Mouse (Mus musculus): ENCODE measurements at regions not wholly inside any gene's neighbourhood (a gene's known extent, or its start where the extent isn't known, plus 50 kb on each side); places are given as distances from the start of the nearest gene placed in this dataset.

DNA sequence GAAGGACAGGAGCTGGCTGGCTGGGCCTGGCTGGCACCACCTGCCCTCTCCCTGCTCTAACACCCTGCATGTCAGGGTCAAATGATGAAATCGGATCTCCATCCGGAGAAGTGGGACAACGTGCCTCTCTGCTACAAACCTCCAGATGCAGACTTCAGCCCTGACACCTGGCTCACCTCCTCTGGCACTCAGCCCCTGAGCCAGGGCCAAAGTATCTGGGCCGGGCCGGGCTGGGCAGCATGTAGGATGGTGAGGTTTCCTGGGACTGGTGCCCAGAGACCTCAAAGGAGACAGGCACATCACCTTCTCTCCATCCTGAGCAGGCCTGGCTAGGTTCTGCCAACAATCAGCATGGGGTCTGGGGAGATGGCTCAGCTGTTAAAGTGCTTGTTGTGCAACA is 113.5 kb downstream of the Tfcp2l1 start:
- ATAC-seq (replicated peaks; ENCODE audit: low FRiP score, low TSS enrichment, low read depth), result no peak
- WGBS, result 90% methylated on average over 5 of the region's 5 CpGs

GRCm38 (mm10) chr1:118748196-118748595 is 120.5 kb downstream of the Tfcp2l1 start:
- ATAC-seq (replicated peaks; ENCODE audit: low FRiP score, low TSS enrichment, low read depth) (no peak), DNase-seq (ENCODE audit: low spot score) (no peak)
- 76% methylated on average over 5 of the region's 5 CpGs for WGBS
- H3K4me2 ChIP-seq (ENCODE audit: low read length), result no peak overlapping the region
- H3K27me3 ChIP-seq (replicated peaks; ENCODE audit: control insufficient read depth, insufficient read depth, low read length), result no peaks in the 10 kb centered on the region
- H3K9ac ChIP-seq (ENCODE audit: low read length), result no peak overlapping the region
- H3K4me1 ChIP-seq (replicated peaks; ENCODE audit: control insufficient read depth, insufficient read depth, low read length), result no peaks in the 10 kb centered on the region
- no peaks in the 10 kb centered on the region for H3K9me3 ChIP-seq (ENCODE audit: control insufficient read depth, low read length)
- H3K27ac ChIP-seq (ENCODE audit: low read depth), result no peak overlapping the region
- H3K36me3 ChIP-seq (ENCODE audit: control insufficient read depth, insufficient read depth, low read length), result no peaks in the 10 kb centered on the region
- H3K4me3 ChIP-seq (ENCODE audit: low read depth, low read length), result no peak overlapping the region

More for the DNA sequence above, 113.5 kb downstream of the Tfcp2l1 start:
- no peaks in the 10 kb centered on the region for H3K27me3 ChIP-seq (replicated peaks; ENCODE audit: control insufficient read depth, insufficient read depth, low read length)
- no peak overlapping the region for H3K4me2 ChIP-seq (ENCODE audit: low read length)
- no peaks in the 10 kb centered on the region for H3K9me3 ChIP-seq (ENCODE audit: control insufficient read depth, low read length)
- DNase-seq (ENCODE audit: low spot score), result no peak
- H3K4me3 ChIP-seq (ENCODE audit: low read depth, low read length), result no peak overlapping the region
- H3K36me3 ChIP-seq (ENCODE audit: control insufficient read depth, insufficient read depth, low read length), result no peaks in the 10 kb centered on the region
- no peak overlapping the region for H3K27ac ChIP-seq (ENCODE audit: low read depth)
- no peaks in the 10 kb centered on the region for H3K4me1 ChIP-seq (replicated peaks; ENCODE audit: control insufficient read depth, insufficient read depth, low read length)
- no peak overlapping the region for H3K9ac ChIP-seq (ENCODE audit: low read length)

DNA sequence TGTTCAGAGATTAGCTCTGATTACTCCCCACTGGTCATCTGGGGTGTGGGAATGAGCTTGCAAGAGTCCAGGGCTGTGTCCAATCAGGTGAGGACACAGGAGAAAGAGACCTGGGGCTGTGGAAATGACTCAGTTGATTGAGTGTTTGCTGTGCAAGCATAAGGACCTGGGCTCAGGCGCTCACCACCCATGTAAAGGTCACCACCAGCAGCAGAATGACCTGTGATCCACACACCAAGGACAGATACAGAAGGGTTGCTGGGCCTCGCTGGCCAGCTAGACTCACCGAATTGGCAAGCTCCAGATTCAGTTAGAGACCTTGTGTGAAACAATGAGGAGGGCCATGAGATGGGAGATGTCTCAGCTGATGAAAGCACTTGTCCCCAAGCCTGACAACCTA is 125.1 kb downstream of the Tfcp2l1 start:
- 84% methylated on average over 3 of the region's 3 CpGs for WGBS
- Histone ChIP-seq H3K4me1 (replicated peaks; ENCODE audit: control insufficient read depth, insufficient read depth, low read length) (no peaks in the 10 kb centered on the region), H3K27ac (ENCODE audit: low read depth) (no peak overlapping the region), H3K9me3 (ENCODE audit: control insufficient read depth, low read length) (no peaks in the 10 kb centered on the region), H3K27me3 (replicated peaks; ENCODE audit: control insufficient read depth, insufficient read depth, low read length) (no peaks in the 10 kb centered on the region), H3K36me3 (ENCODE audit: control insufficient read depth, insufficient read depth, low read length) (no peaks in the 10 kb centered on the region), H3K9ac (ENCODE audit: low read length) (no peak overlapping the region), H3K4me3 (ENCODE audit: low read depth, low read length) (no peak overlapping the region), H3K4me2 (ENCODE audit: low read length) (no peak overlapping the region)
- DNase-seq (ENCODE audit: low spot score) (no peak), ATAC-seq (replicated peaks; ENCODE audit: low FRiP score, low TSS enrichment, low read depth) (no peak)

DNA sequence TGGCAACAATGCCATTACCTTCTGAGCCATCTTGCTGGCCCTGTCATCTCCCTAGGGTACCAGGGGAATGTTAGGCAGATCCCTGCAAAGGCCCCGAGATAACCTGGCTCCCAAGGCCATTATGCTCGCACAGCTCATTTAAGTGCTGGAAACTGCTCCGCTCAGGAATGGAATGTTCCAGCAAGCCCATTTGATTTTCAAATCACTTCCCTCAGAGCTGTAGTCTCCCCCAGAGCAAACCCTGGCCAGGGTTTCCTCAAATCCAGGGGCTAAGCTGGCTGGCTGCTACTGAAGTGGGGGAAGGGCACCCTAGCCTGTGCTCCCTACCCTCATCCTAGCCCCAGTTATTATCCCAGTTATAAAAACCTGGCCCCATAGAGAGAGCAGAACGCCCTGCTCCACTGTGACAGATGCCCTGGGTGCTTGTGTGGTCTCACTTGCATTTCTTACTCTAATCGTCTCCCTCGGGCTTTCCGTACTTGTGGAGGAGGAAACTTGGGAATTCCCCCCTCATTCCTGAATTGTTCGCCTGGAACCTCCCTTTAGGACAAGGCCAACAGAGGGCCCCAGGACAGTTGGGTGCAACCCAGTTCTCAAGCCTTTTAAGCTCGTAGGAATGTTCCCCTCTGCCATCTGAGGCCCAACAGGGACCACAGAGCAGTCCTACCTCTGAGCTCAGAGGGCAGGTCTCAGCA is 128.6 kb downstream of the Tfcp2l1 start:
- H3K4me3 ChIP-seq (ENCODE audit: low read depth, low read length), result no peak overlapping the region
- no peaks in the 10 kb centered on the region for H3K36me3 ChIP-seq (ENCODE audit: control insufficient read depth, insufficient read depth, low read length)
- ATAC-seq (replicated peaks; ENCODE audit: low FRiP score, low TSS enrichment, low read depth), result no peak
- no peak overlapping the region for H3K4me2 ChIP-seq (ENCODE audit: low read length)
- DNase-seq (ENCODE audit: low spot score), result no peak
- H3K4me1 ChIP-seq (replicated peaks; ENCODE audit: control insufficient read depth, insufficient read depth, low read length), result no peaks in the 10 kb centered on the region
- H3K27ac ChIP-seq (ENCODE audit: low read depth), result no peak overlapping the region
- WGBS, result 43% methylated on average over 9 of the region's 9 CpGs
- H3K9me3 ChIP-seq (ENCODE audit: control insufficient read depth, low read length), result no peaks in the 10 kb centered on the region
- H3K9ac ChIP-seq (ENCODE audit: low read length), result no peak overlapping the region
- H3K27me3 ChIP-seq (replicated peaks; ENCODE audit: control insufficient read depth, insufficient read depth, low read length), result no peaks in the 10 kb centered on the region

- WGBS, result 52% methylated on average over 3 of the region's 4 CpGs
- no peak for ATAC-seq (replicated peaks; ENCODE audit: low FRiP score, low TSS enrichment, low read depth)
- H3K27ac ChIP-seq (ENCODE audit: low read depth), result no peak overlapping the region
- no peaks in the 10 kb centered on the region for H3K36me3 ChIP-seq (ENCODE audit: control insufficient read depth, insufficient read depth, low read length)
- no peaks in the 10 kb centered on the region for H3K9me3 ChIP-seq (ENCODE audit: control insufficient read depth, low read length)
- no peak overlapping the region for H3K4me3 ChIP-seq (ENCODE audit: low read depth, low read length)
- no peak overlapping the region for H3K4me2 ChIP-seq (ENCODE audit: low read length)
- H3K27me3 ChIP-seq (replicated peaks; ENCODE audit: control insufficient read depth, insufficient read depth, low read length), result no peaks in the 10 kb centered on the region
- DNase-seq (ENCODE audit: low spot score), result no peak
- no peak overlapping the region for H3K9ac ChIP-seq (ENCODE audit: low read length)
- H3K4me1 ChIP-seq (replicated peaks; ENCODE audit: control insufficient read depth, insufficient read depth, low read length), result no peaks in the 10 kb centered on the region
Measured at GRCm38 (mm10) chr1:118757340-118758030, 129.7 kb downstream of the Tfcp2l1 start.

GRCm38 (mm10) chr1:118758031-118758400 is 130.3 kb downstream of the Tfcp2l1 start:
- DNase-seq (ENCODE audit: low spot score) (no peak), ATAC-seq (replicated peaks; ENCODE audit: low FRiP score, low TSS enrichment, low read depth) (no peak)
- Histone ChIP-seq H3K4me1 (replicated peaks; ENCODE audit: control insufficient read depth, insufficient read depth, low read length) (no peaks in the 10 kb centered on the region), H3K36me3 (ENCODE audit: control insufficient read depth, insufficient read depth, low read length) (no peaks in the 10 kb centered on the region), H3K27me3 (replicated peaks; ENCODE audit: control insufficient read depth, insufficient read depth, low read length) (no peaks in the 10 kb centered on the region), H3K9ac (ENCODE audit: low read length) (no peak overlapping the region), H3K4me2 (ENCODE audit: low read length) (no peak overlapping the region), H3K9me3 (ENCODE audit: control insufficient read depth, low read length) (no peaks in the 10 kb centered on the region), H3K27ac (ENCODE audit: low read depth) (no peak overlapping the region), H3K4me3 (ENCODE audit: low read depth, low read length) (no peak overlapping the region)
- 73% methylated on average over 4 of the region's 4 CpGs for WGBS

- ATAC-seq (replicated peaks; ENCODE audit: low FRiP score, low TSS enrichment, low read depth), result peak; percentile 41; the same call in 1 of the 2 replicates
- WGBS, result 34% methylated on average over 7 of the region's 7 CpGs
- Histone ChIP-seq H3K9ac (ENCODE audit: low read length) (no peak overlapping the region), H3K36me3 (ENCODE audit: control insufficient read depth, insufficient read depth, low read length) (no peaks in the 10 kb centered on the region), H3K9me3 (ENCODE audit: control insufficient read depth, low read length) (no peaks in the 10 kb centered on the region), H3K27me3 (replicated peaks; ENCODE audit: control insufficient read depth, insufficient read depth, low read length) (no peaks in the 10 kb centered on the region), H3K4me1 (replicated peaks; ENCODE audit: control insufficient read depth, insufficient read depth, low read length) (no peaks in the 10 kb centered on the region), H3K4me2 (ENCODE audit: low read length) (no peak overlapping the region), H3K4me3 (ENCODE audit: low read depth, low read length) (no peak overlapping the region), H3K27ac (ENCODE audit: low read depth) (no peak overlapping the region)
- peak; percentile 87 for DNase-seq (ENCODE audit: low spot score)
Measured at GRCm38 (mm10) chr1:118759141-118759932, 131.6 kb downstream of the Tfcp2l1 start.

DNA sequence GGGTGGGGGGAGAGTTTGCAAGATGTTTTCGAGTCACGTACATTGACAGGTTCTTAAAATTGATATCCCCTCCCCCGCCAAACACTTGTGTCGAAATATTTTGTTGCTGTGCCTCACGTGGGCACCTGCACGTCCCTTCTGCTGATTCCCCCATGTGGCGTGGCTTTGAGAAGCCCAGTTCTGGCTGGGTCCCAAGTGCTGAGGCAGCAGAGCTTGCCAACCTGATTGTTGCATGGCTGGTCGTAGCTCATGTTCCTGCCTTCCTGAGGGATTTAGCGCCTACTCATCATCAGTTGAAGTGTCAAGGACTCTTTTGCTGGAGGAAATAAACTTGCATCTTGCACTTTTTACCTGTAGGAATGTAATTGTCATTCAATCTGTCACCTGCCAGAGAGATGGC is 137.8 kb downstream of the Tfcp2l1 start:
- 70% methylated on average over 9 of the region's 9 CpGs for WGBS
- H3K27me3 ChIP-seq (replicated peaks; ENCODE audit: control insufficient read depth, insufficient read depth, low read length), result no peaks in the 10 kb centered on the region
- no peak overlapping the region for H3K4me2 ChIP-seq (ENCODE audit: low read length)
- no peaks in the 10 kb centered on the region for H3K36me3 ChIP-seq (ENCODE audit: control insufficient read depth, insufficient read depth, low read length)
- no peaks in the 10 kb centered on the region for H3K4me1 ChIP-seq (replicated peaks; ENCODE audit: control insufficient read depth, insufficient read depth, low read length)
- H3K27ac ChIP-seq (ENCODE audit: low read depth), result no peak overlapping the region
- H3K9me3 ChIP-seq (ENCODE audit: control insufficient read depth, low read length), result no peaks in the 10 kb centered on the region
- ATAC-seq (replicated peaks; ENCODE audit: low FRiP score, low TSS enrichment, low read depth) (no peak), DNase-seq (ENCODE audit: low spot score) (no peak)
- no peak overlapping the region for H3K9ac ChIP-seq (ENCODE audit: low read length)
- H3K4me3 ChIP-seq (ENCODE audit: low read depth, low read length), result no peak overlapping the region
